Mouse (Mus musculus): Measurements from ENCODE around the gene Pfkfb1. TPM values are rescaled to one million over a fixed set of nuclear protein-coding genes. Genes with fewer than 3 reads are reported as not detected.

Gene Pfkfb1
- 1.5 TPM for polyA plus RNA-seq (2015; fragmentation: Illumina TruSeq; extraction: RNeasy Lipid Tissue Mini Kit (QIAGEN cat#74804); ENCODE audit: low read depth, low replicate concordance)

DNA sequence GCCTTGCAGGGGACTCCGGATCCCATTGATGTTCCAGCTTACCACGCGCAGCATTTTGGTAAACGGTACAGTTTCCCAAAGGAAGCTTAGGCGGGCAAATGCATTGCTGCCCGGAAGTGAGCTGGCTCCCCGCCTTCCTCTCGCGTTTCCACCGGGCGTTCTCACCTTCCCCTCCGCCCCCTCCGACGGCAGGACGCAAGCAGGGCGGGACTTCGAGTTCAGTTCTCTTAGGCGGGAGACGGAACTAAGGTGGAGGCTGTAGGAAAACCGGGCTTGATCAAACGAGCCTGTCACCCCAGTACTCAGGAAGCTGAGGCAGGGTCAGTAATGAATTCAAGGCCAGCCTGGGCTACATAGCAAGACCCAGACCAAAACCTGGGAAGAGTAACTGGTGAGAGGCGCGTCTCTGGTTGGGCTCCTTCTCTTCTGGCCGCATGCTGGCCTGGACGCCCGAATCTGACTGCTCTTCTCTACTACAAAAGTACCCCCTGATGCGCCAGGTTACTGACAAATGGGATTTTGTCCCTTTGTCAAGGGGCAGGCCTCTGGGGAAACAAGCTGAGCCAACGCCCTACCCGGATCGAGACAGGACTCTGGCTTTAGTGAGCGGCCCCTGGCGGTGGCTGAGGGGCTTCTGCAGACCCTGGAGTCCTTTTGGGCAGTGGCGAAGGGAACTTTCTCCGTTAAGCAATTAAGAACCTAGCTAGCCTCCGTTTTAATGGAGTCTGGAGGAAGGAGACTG is at the start of gene Pfkfb1:
Pfkfb1 (plus strand) TSS at position 207 of the 742 bp plus-strand sequence.

DNA sequence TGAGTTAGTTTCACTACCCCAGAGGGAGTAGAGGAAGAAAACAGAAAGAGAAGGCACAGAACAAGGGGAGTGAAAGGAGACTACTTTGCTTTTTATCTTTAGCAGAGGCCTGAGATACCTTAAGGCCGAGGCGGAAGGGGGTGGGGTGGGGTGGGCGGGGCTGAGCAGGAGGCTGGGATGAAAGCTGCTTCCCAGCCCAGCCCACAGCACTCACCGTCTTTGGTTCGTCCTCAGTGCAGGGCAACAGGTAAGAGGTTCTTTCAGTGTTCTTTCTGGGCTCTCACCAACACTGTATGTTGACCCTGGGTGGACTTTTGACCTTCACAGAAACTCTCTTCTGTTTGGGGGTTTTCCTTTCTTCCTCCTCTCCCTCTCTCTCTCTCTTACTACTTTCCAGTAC is 40.8 kb upstream of the Pfkfb1 start, which contains the start of gene Alas2:
Alas2 (plus strand) TSS at position 137 of the 400 bp plus-strand sequence.

GRCm38 (mm10) chrX:150589696-150590095 is 1.7 kb downstream of the Pfkfb1 start, which contains the start of gene Apex2:
Gene Apex2 (minus strand): TSS chrX:150589868.

DNA sequence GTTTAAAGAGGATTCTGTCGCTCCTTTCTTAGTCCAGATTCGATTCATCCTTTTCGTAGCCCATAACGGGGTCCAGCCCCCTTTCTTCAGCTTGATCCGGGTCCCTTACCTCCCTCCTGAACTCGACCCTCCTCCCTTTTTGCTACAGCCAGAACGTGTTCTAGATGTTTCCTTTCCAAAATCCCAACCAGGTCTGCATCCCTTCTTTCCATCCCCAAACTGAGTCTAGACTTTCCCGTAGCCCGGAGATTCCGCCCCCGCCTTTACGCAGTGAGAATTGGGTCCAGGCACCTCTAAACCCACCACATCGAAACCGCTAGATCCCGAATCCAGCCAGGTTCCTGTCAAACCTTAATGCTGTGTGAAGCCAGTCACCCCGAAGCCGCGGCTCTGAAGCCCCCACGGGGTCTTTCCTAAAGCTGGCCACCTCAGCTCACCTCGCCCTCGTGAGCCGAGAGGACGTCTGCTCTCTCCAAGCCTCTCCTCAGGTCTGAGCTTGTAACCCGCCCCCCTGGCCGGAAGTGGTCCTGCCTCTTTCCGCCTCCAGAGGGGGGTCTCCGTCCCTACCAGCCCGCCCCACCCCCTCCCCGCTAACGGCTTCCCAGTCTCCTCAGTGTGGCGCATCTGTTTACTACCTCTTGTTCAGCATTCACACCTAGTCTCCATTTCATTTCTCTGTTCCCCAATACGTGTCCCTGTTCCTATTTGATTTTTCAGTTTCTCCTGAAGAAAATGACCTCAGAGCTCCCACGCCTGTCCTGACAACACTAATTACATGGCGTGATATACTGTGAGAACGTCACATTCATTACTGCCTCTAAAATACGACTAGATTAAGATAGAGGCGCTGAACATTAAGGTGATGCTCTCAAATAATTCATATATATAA is 69.1 kb downstream of the Pfkfb1 start, which contains the start of gene Tro:
Tro (minus strand) TSS at position 676 of the 889 bp plus-strand sequence.

Other genes with a start within 250 kb of the Pfkfb1 start
- gene Tmem29, start 129.1 kb upstream of the Pfkfb1 start, polyA plus RNA-seq (2015; fragmentation: Illumina TruSeq; extraction: RNeasy Lipid Tissue Mini Kit (QIAGEN cat#74804); ENCODE audit: low read depth, low replicate concordance) = 45.0 TPM
- 4.4 TPM for gene Alas2, start 40.9 kb upstream of the Pfkfb1 start, polyA plus RNA-seq (2015; fragmentation: Illumina TruSeq; extraction: RNeasy Lipid Tissue Mini Kit (QIAGEN cat#74804); ENCODE audit: low read depth, low replicate concordance)
- gene Apex2, start 1.6 kb downstream of the Pfkfb1 start, polyA plus RNA-seq (2015; fragmentation: Illumina TruSeq; extraction: RNeasy Lipid Tissue Mini Kit (QIAGEN cat#74804); ENCODE audit: low read depth, low replicate concordance) = 6.0 TPM
- gene Tro, start 69.4 kb downstream of the Pfkfb1 start, polyA plus RNA-seq (2015; fragmentation: Illumina TruSeq; extraction: RNeasy Lipid Tissue Mini Kit (QIAGEN cat#74804); ENCODE audit: low read depth, low replicate concordance) = 74.6 TPM
- gene Maged2, start 226.1 kb downstream of the Pfkfb1 start, polyA plus RNA-seq (2015; fragmentation: Illumina TruSeq; extraction: RNeasy Lipid Tissue Mini Kit (QIAGEN cat#74804); ENCODE audit: low read depth, low replicate concordance) = 64.1 TPM